Mouse (Mus musculus) thymus, adult 2 months (tissue): ENCODE measurements at regions not wholly inside any gene's neighbourhood (a gene's known extent, or its start where the extent isn't known, plus 50 kb on each side); places are given as distances from the start of the nearest gene placed in this dataset.
A peak's percentile ranks its signal among the peaks of the same experiment; 100 is the strongest.

ENCODE experiments used
- DNase-seq: peaks from one replicate; pipeline ENCODE4 v3.0.0; 2021
- H3K27ac ChIP-seq: fragments of 200-500 bp; 2 replicates; pipeline ENCODE4 v1.5.1; 2012; ENCODE audit warnings: low read length, control low read depth; ENCODE audit not compliant: control insufficient read depth, insufficient read depth
- H3K27me3 ChIP-seq: fragments of 200-500 bp; 2 replicates; pipeline ENCODE4 v1.6.1; 2012; ENCODE audit warnings: mild to moderate bottlenecking, low read length, moderate library complexity, mixed read lengths; ENCODE audit not compliant: control insufficient read depth, insufficient read depth
- H3K36me3 ChIP-seq: fragments of 200-500 bp; 2 replicates; pipeline ENCODE4 v1.6.1; 2012; ENCODE audit warnings: mild to moderate bottlenecking, low read length, moderate library complexity; ENCODE audit not compliant: control insufficient read depth, insufficient read depth
- H3K4me1 ChIP-seq: fragments of 200-500 bp; replicated peaks from 2 replicates; pipeline ENCODE4 v1.6.1; 2012; ENCODE audit warnings: low read length; ENCODE audit not compliant: control insufficient read depth, insufficient read depth
- H3K4me3 ChIP-seq: fragments of 200-500 bp; 2 replicates; pipeline ENCODE4 v1.5.1; 2012; ENCODE audit warnings: mild to moderate bottlenecking, low read length, control low read depth, moderate library complexity; ENCODE audit not compliant: control insufficient read depth, insufficient read depth
- CTCF ChIP-seq: fragments of 200-500 bp; IDR thresholded peaks from 2 replicates; pipeline ENCODE4 v1.5.1; 2012; ENCODE audit warnings: mild to moderate bottlenecking, control low read depth, low read length, moderate library complexity, borderline replicate concordance; ENCODE audit not compliant: control insufficient read depth, poor library complexity, insufficient read depth; ENCODE audit errors: extremely low read depth
- POLR2A ChIP-seq: fragments of 200-500 bp; IDR thresholded peaks from 2 replicates; pipeline ENCODE4 v1.6.1; 2012; ENCODE audit warnings: mild to moderate bottlenecking, low read length, control low read depth, moderate library complexity; ENCODE audit not compliant: control insufficient read depth, poor library complexity, insufficient read depth; ENCODE audit errors: extremely low read depth
- WGBS: fragments of 180-500 bp; shearing (Covaris S2); methylation state at CpG from one replicate; pipeline ENCODE4 v1.1.7; 2018; 5-methylcytosine and 5-hydroxymethylcytosine counted together

DNA sequence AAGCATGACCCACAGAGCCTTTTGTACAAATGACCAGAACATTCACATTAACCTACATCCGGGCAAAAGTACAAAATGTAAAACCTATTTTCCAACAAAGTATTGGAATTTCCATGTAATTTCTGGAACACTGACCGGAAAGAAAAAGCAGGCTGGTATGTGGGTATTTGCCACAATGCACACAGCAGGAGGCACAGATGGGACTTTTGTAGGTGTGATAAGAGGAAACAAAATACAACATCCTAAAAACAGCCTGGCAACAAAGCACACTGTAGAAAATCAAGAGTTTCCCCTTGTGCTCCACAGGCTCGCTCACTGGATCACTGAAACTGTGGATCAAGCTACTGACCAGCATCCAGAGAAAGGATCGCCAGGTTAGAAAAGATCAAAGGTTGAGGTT lies 94.4 kb downstream of the Sptssa start:
- 94% methylated on average over 4 of the region's 4 CpGs for WGBS
- DNase-seq, result no peak
- H3K27ac ChIP-seq, result no peak overlapping the region
- no peak for TF ChIP-seq CTCF
- TF ChIP-seq POLR2A, result no peak
- H3K27me3 ChIP-seq, result no peaks in the 10 kb centered on the region
- no peak overlapping the region for H3K4me3 ChIP-seq
- H3K36me3 ChIP-seq, result no peaks in the 10 kb centered on the region
- H3K4me1 ChIP-seq, result peaks cover 5% of the 10 kb centered on the region

DNA sequence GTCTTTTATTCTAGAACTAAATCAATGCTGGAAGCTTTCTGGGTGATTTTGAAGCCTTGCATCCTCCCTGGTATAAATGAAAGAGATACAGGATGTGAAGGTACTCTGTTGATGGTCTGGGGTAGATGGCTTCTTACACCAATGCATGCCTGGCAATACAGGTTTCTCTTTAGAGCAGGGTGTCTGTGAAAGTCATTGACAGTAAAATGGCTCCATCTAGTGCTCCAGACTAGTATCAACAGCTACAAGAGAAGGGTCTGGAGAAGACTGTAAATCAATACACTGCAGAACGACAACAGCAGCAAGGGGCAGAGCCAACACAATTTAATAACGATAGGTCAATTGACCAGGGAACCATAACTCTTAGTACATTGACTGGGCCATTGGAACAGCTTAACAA lies 98.3 kb downstream of the Sptssa start:
- DNase-seq, result peak; percentile 22
- Histone ChIP-seq H3K27me3 (no peaks in the 10 kb centered on the region), H3K27ac (no peak overlapping the region), H3K4me3 (no peak overlapping the region), H3K36me3 (no peaks in the 10 kb centered on the region), H3K4me1 (no peaks in the 10 kb centered on the region)
- WGBS, result 9% methylated on average over 2 of the region's 2 CpGs
- TF ChIP-seq POLR2A, result no peak
- no peak for TF ChIP-seq CTCF

DNA sequence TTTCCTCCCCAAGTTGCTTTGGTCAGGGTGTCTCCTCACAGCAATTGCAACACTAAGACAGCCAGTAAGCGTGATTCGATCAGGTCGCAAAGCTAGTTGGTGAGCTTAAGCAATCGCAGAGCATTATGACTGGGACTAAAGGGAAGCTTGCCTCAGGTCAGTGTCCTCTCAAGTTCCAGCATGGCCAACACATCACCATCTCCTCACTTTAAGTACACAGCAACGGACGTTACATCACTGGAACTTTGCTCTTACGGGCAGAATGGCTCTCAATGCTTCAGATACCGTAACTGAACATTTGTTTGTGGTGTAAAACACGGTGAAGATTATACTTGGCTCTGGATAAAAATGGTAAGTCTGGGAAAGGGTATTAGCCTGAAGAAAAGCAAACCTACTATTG lies 106.7 kb downstream of the Sptssa start:
- no peak for DNase-seq
- 96% methylated on average over 9 of the region's 9 CpGs for WGBS
- Histone ChIP-seq H3K4me3 (no peak overlapping the region), H3K36me3 (no peaks in the 10 kb centered on the region), H3K27me3 (no peaks in the 10 kb centered on the region), H3K4me1 (no peaks in the 10 kb centered on the region), H3K27ac (no peak overlapping the region)
- TF ChIP-seq POLR2A, result no peak

DNA sequence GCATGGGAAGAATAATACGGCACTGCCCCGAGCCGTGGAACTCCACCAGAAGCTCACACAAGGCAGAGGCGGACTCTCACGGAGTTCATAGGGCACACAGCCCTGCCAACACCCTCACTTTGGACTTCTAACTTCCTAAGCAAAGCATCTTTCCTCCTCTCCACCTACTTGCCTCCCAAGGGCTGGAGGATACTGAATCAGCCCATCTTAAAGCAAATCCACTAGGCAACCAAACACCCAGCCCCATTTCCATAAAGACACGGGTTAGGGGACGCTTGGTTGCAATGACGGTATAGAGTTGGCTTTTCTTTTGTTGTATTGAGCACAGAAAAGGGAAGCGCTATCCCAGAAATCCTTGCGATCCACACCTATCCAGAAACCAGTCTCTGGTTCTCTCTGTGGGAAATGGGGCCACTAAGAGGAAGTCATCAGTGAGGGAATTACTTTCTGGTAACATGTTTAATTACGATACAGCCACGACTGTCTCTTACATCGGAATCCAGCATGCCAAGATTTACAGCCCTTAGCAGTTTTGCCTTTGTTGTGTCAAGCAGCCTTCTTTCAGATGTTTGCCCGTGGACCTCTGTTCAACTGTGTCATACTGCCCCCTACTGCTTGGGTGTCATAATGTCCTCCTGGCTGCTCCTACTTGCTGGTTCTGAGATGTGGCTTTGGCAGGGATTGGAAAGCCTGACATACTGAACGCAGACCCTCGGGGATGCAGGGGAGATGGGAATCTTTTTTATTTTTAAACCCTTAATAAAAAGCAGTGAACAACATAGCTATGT lies 110.4 kb downstream of the Sptssa start:
- no peak overlapping the region for H3K4me3 ChIP-seq
- H3K27me3 ChIP-seq, result no peaks in the 10 kb centered on the region
- peak; percentile 64 for DNase-seq
- H3K36me3 ChIP-seq, result no peaks in the 10 kb centered on the region
- no peaks in the 10 kb centered on the region for H3K4me1 ChIP-seq
- H3K27ac ChIP-seq, result no peak overlapping the region
- TF ChIP-seq POLR2A, result no peak
- no peak for TF ChIP-seq CTCF
- WGBS, result 47% methylated on average over 16 of the region's 16 CpGs

DNA sequence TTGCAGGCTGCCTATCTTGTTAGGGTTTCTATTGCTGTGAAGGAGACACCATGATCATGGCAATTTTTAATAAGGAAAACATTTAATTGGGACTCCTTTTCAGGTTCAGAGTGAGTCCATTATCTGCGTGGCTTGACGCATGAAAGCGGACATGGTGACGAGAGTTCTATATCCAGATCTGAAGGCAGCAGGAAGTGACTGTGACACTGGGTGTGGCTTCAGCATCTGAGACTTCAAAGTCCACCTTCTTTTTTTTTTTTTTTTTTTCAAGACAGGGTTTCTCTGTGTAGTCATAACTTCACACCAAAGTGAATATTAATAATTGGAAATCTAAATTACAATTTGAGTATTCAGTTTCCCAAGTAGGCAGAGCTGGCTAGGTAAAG lies 118.1 kb downstream of the Sptssa start:
- 63% methylated on average over 4 of the region's 4 CpGs for WGBS
- Histone ChIP-seq H3K4me3 (no peak overlapping the region), H3K27me3 (no peaks in the 10 kb centered on the region), H3K4me1 (no peaks in the 10 kb centered on the region), H3K27ac (no peak overlapping the region), H3K36me3 (no peaks in the 10 kb centered on the region)
- no peak for DNase-seq
- TF ChIP-seq POLR2A (no peak), CTCF (no peak)

DNA sequence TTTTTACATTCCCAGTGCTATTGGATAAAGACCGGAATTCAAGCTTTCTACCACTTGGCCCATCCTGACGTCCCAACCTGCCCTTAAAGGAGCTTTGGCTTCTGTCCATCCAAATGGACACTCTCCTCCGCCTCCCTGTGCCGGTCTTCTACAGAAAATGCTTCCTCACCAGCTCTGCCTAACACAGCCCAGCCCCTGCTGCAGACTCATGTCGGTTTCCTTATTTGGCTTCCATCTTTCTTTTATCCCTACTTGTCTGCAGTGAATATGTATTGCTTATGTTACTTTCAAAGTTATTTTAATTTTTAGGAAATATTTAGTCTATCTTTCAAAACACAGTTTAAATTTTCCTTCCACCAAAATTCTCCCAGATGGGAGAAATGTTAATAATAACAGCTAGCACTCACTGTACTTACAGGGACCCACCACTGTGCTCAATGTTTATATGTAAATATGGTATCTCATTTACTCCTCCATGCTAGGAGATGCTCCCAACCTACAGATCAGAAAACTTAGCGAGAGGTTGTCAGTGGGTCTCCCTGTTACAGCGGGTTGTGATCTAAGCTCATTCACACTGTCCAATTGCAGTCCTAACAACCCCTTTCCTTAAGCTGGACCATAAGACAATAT lies 118.6 kb downstream of the Sptssa start:
- no peak overlapping the region for H3K27ac ChIP-seq
- WGBS, result 93% methylated on average over 7 of the region's 7 CpGs

More for the DNA sequence above, 118.6 kb downstream of the Sptssa start:
- DNase-seq, result no peak
- Histone ChIP-seq H3K4me1 (no peaks in the 10 kb centered on the region), H3K4me3 (no peak overlapping the region), H3K27me3 (no peaks in the 10 kb centered on the region), H3K36me3 (no peaks in the 10 kb centered on the region)
- TF ChIP-seq CTCF, result no peak
- no peak for TF ChIP-seq POLR2A
